Mouse (Mus musculus) limb, embryonic 14.5 days (tissue): ENCODE measurements around the gene Ube2k. TPM values are rescaled to one million over a fixed set of nuclear protein-coding genes. Genes with fewer than 3 reads are reported as not detected.
"Not testable (repeated sequence)": the region's sequence is repeated elsewhere in the genome, so short reads cannot be mapped to it uniquely, and the experiment has no call there.

Experiments used
- ATAC-seq: fragments of 200-750 bp; cut with Nextera tagmentation; 2 replicates; pipeline ENCODE4 v1.8.0; 2017; ENCODE audit warnings: low read depth, moderate number of reproducible peaks, moderate TSS enrichment; ENCODE audit not compliant: low FRiP score
- DNase-seq: peaks from one replicate; pipeline ENCODE4 v3.0.0-alpha.2; 2015; ENCODE audit warnings: low spot score
- H3K27ac ChIP-seq: fragments of 300-500 bp; sonication (generic); replicated peaks from 2 replicates; pipeline ENCODE4 v1.5.1; 2014; ENCODE audit warnings: low read depth, mild to moderate bottlenecking, low read length, moderate library complexity, mixed read lengths
- H3K27me3 ChIP-seq: fragments of 300-500 bp; sonication (generic); 2 replicates; pipeline ENCODE4 v1.6.1; 2014; ENCODE audit warnings: low read length, mixed read lengths; ENCODE audit not compliant: control insufficient read depth, insufficient read depth
- H3K36me3 ChIP-seq: fragments of 300-500 bp; sonication (generic); 2 replicates; pipeline ENCODE4 v1.6.1; 2014; ENCODE audit warnings: mild to moderate bottlenecking, low read length, moderate library complexity, mixed read lengths; ENCODE audit not compliant: control insufficient read depth, insufficient read depth
- H3K4me1 ChIP-seq: fragments of 300-500 bp; sonication (generic); 2 replicates; pipeline ENCODE4 v1.6.1; 2014; ENCODE audit warnings: antibody characterized with exemption, low read length, mixed read lengths; ENCODE audit not compliant: control insufficient read depth, insufficient read depth
- H3K4me2 ChIP-seq: fragments of 300-500 bp; sonication (generic); replicated peaks from 2 replicates; pipeline ENCODE4 v1.6.1; 2014; ENCODE audit warnings: low read depth, mild to moderate bottlenecking, low read length, moderate library complexity; ENCODE audit not compliant: severe bottlenecking
- H3K4me3 ChIP-seq: fragments of 300-500 bp; sonication (generic); replicated peaks from 2 replicates; pipeline ENCODE4 v1.5.1; 2014; ENCODE audit warnings: low read length
- H3K9ac ChIP-seq: fragments of 300-500 bp; sonication (generic); 2 replicates; pipeline ENCODE4 v1.6.1; 2014; ENCODE audit warnings: mild to moderate bottlenecking, low read depth, low read length, moderate library complexity; ENCODE audit not compliant: severe bottlenecking
- H3K9me3 ChIP-seq: fragments of 300-500 bp; sonication (generic); 2 replicates; pipeline ENCODE4 v1.6.1; 2016; ENCODE audit warnings: low read length; ENCODE audit not compliant: control insufficient read depth
- POLR2A ChIP-seq: fragments of 200-500 bp; IDR thresholded peaks from 2 replicates; pipeline ENCODE4 v1.8.0; 2012; ENCODE audit warnings: inconsistent platforms, mild to moderate bottlenecking, moderate library complexity, borderline replicate concordance; ENCODE audit not compliant: insufficient read depth, insufficient read length; ENCODE audit errors: extremely low read depth
- WGBS: fragments of 180-500 bp; shearing (Covaris S2); extraction: QIAGEN DNeasy Blood & Tissue Kit; methylation state at CpG from one replicate; pipeline ENCODE4 v1.1.7; 2014; 5-methylcytosine and 5-hydroxymethylcytosine counted together
- polyA plus RNA-seq, 2 experiments: library from polyadenylated mRNA; depleted of rRNA in 1 of 2; stranded (reverse) in 1 of 2; unstranded in 1 of 2; fragments of >200 nt; fragmentation: Nextera tagmentation in 1 of 2; extraction: Ambion mirVana in 1 of 2; gene quantifications; 2 replicates each; pipeline versions ENCODE4 v1.2.1 to v1.2.3; 2012 to 2014

Ube2k gene
- polyA plus RNA-seq, 2 experiments = 107 to 134 TPM

GRCm38 (mm10) chr5:65531283-65531682 lies 5.8 kb upstream of the Ube2k start:
- no peak for TF ChIP-seq POLR2A
- H3K9ac ChIP-seq = no peak overlapping the region
- H3K9me3 ChIP-seq = no peaks in the 10 kb centered on the region
- whole genome bisulfite sequencing = 65% methylated on average over 3 of the region's 3 CpGs
- H3K4me1 ChIP-seq = peaks cover 1% of the 10 kb centered on the region; the same call in 1 of the 2 replicates
- no peak for DNase-seq
- ATAC-seq = no peak
- no peak overlapping the region for H3K4me2 ChIP-seq
- no peaks in the 10 kb centered on the region for H3K36me3 ChIP-seq
- no peak overlapping the region for H3K27ac ChIP-seq
- no peak overlapping the region for H3K4me3 ChIP-seq
- H3K27me3 ChIP-seq = no peaks in the 10 kb centered on the region

- peaks cover 7% of the 10 kb centered on the region for H3K4me1 ChIP-seq
- H3K4me3 ChIP-seq = no peak overlapping the region
- no peaks in the 10 kb centered on the region for H3K36me3 ChIP-seq
- ATAC-seq (no peak), DNase-seq (no peak)
- no peaks in the 10 kb centered on the region for H3K27me3 ChIP-seq
- no peak overlapping the region for H3K9ac ChIP-seq
- H3K27ac ChIP-seq = no peak overlapping the region
- no peaks in the 10 kb centered on the region for H3K9me3 ChIP-seq
- H3K4me2 ChIP-seq = no peak overlapping the region
- TF ChIP-seq POLR2A = no peak
- 65% methylated on average over 4 of the region's 4 CpGs for WGBS
Measured at GRCm38 (mm10) chr5:65534496-65534895, 2.5 kb upstream of the Ube2k start.

- H3K4me2 ChIP-seq = peak overlapping the region; percentile 56; the same call in 1 of the 2 replicates
- peak; percentile 75 for DNase-seq
Measured at GRCm38 (mm10) chr5:65535457-65536067, 1.5 kb upstream of the Ube2k start.

GRCm38 (mm10) chr5:65536068-65536465 lies 966 bp upstream of the Ube2k start:
- not testable (repeated sequence) for H3K4me1 ChIP-seq, H3K9me3 ChIP-seq, H3K36me3 ChIP-seq, H3K27me3 ChIP-seq, DNase-seq, ATAC-seq
- Histone ChIP-seq H3K4me2 (peak overlapping the region; percentile 56), H3K27ac (peak overlapping the region; percentile 98), H3K4me3 (peak overlapping the region; percentile 72), H3K9ac (peak overlapping the region; percentile 93)
- 81% methylated on average over 10 of the region's 10 CpGs for WGBS

More at GRCm38 (mm10) chr5:65535457-65536067, 1.5 kb upstream of the Ube2k start:
- Histone ChIP-seq H3K27me3 (no peaks in the 10 kb centered on the region), H3K4me1 (peaks cover 7% of the 10 kb centered on the region), H3K36me3 (no peaks in the 10 kb centered on the region), H3K27ac (no peak overlapping the region), H3K9me3 (no peaks in the 10 kb centered on the region), H3K4me3 (no peak overlapping the region), H3K9ac (no peak overlapping the region)
- WGBS = 71% methylated on average over 5 of the region's 5 CpGs
- no peak for ATAC-seq
- TF ChIP-seq POLR2A = no peak

- H3K9me3 ChIP-seq = no peaks in the 10 kb centered on the region
- WGBS = under 1% methylated on average over 38 of the region's 59 CpGs
- peaks cover 7% of the 10 kb centered on the region for H3K4me1 ChIP-seq
- peak overlapping the region; percentile 93 for H3K9ac ChIP-seq
- H3K27me3 ChIP-seq = no peaks in the 10 kb centered on the region
- DNase-seq = peak; percentile 63
- H3K36me3 ChIP-seq = no peaks in the 10 kb centered on the region
- ATAC-seq = peak; percentile 64
- TF ChIP-seq POLR2A = no peak
- H3K4me3 ChIP-seq = peak overlapping the region; percentile 72
- peak overlapping the region; percentile 98 for H3K27ac ChIP-seq
- H3K4me2 ChIP-seq = peak overlapping the region; percentile 67
Measured at GRCm38 (mm10) chr5:65537420-65538071, 513 bp downstream of the Ube2k start.
